Mouse (Mus musculus): ENCODE results near the gene Med18.

Gene Med18

GRCm38 (mm10) chr4:132421923-132422782, 41.6 kb downstream of the Med18 start, which contains the start of gene Phactr4:
Phactr4 (minus strand) TSS chr4:132422489.
- 0% methylated on average over 73 of the region's 73 CpGs for WGBS

DNA sequence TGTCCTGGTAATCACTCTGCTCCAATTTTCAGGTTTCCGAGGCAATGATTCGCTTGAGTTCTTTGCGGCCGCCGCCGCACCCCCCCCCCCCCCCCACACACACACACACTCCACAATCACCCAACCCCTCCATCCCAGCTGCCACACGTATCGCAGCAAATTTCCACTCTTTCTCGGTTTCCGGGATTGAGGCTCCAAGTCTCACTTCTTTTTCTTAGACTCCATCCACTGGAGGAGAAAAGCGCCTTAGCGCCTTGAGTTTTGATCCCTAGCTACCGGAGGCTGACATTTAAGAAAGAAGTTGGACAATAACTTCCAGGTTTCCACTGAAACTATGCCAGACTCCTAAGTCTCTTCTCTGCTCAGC, 42.2 kb downstream of the Med18 start:
- WGBS, result 0% methylated on average over 13 of the region's 13 CpGs

GRCm38 (mm10) chr4:132420471-132420870, 43.2 kb downstream of the Med18 start:
- WGBS, result 75% methylated on average over 5 of the region's 5 CpGs

- WGBS, result 91% methylated on average over 4 of the region's 4 CpGs
Measured at GRCm38 (mm10) chr4:132413257-132413656, 50.5 kb downstream of the Med18 start.

GRCm38 (mm10) chr4:132411322-132412094, 52.2 kb downstream of the Med18 start:
- 39% methylated on average over 8 of the region's 8 CpGs for WGBS

DNA sequence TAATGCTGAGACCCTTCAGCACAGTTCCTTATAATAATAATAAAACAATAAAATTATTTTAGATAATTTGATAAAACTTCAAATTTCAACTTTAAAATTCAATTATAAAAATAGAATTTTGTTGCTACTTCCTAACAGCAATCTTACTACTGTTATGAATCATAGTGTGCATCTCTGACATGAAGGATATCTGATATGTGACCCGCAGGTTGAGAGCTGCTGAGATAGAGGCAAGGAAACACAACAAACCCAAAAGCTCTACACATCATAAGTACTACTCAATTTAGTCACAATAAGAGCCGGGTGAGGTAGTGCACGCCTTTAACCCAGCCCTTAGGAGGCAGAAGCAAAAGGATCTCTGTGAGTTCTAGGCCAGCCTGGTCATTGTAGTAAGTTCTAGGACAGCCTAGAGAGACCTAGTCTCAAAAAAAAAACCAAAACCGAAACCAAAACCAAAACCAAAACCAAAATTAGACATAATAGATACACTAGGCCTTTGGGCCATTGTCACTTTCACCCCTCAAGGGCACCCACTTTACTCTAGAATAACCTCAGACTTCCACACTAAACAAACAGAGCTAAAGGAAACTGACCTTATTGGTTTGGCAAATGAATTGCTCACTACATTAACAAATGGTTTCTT, 54.0 kb downstream of the Med18 start:
- 91% methylated on average over 4 of the region's 4 CpGs for WGBS

Measured in cerebral cortex, adult 2 months (tissue).